31 mouse cellular contexts compared by ENCODE assay signal in genomic region chr1:33495586-33495985, GRCm38 (mm10).
DNase-seq lines count a peak whose midpoint lies in the region; ATAC-seq and TF ChIP-seq lines count a peak whose summit lies in the region.
"Had no signal": no experiment of that assay in that cellular context is flagged by ENCODE, and none has a peak within 500 bp of the region (broad histone marks: within the 10 kb centered on the region; RNA-seq: fewer than 3 reads in every experiment).

No protein-coding gene starts in this region.

- no peaks in the 10 kb centered on the region for H3K4me1 ChIP-seq in embryonic facial prominence, embryonic 14.5 days (ENCODE audit: control insufficient read depth, insufficient read depth, low read length)
- H3K4me1 ChIP-seq in embryonic facial prominence, embryonic 10.5 days: no peaks in the 10 kb centered on the region
- peaks cover 17% of the 10 kb centered on the region for H3K4me1 ChIP-seq in hindbrain, embryonic 13.5 days (replicated peaks)
- H3K4me1 ChIP-seq in hindbrain, embryonic 11.5 days (replicated peaks; ENCODE audit: control insufficient read depth, insufficient read depth, low read length): no peaks in the 10 kb centered on the region
- H3K4me1 ChIP-seq in midbrain, embryonic 11.5 days (ENCODE audit: control insufficient read depth, insufficient read depth, low read length): peaks cover 6% of the 10 kb centered on the region
- H3K4me1 ChIP-seq in midbrain, embryonic 16.5 days (ENCODE audit: control insufficient read depth, insufficient read depth, low read length): peaks cover 6% of the 10 kb centered on the region
- peaks cover 4% of the 10 kb centered on the region; the same call in 1 of the 2 replicates for H3K4me1 ChIP-seq in thymus, adult 2 months (replicated peaks; ENCODE audit: control insufficient read depth, insufficient read depth, low read length)
- H3K4me1 ChIP-seq: heart, embryonic 10.5 days; heart, embryonic 15.5 days; limb, embryonic 10.5 days; limb, embryonic 15.5 days had no signal

- no peak for TF ChIP-seq CTCF in thymus, adult 2 months (IDR thresholded peaks at IDR 0.05; ENCODE audit: borderline replicate concordance, control insufficient read depth, extremely low read depth, insufficient read depth, low read length, poor library complexity)

- H3K9me3 ChIP-seq in embryonic facial prominence, embryonic 14.5 days (ENCODE audit: control insufficient read depth, low read length): no peaks in the 10 kb centered on the region
- no peaks in the 10 kb centered on the region for H3K9me3 ChIP-seq in embryonic facial prominence, embryonic 10.5 days
- H3K9me3 ChIP-seq in hindbrain, embryonic 13.5 days: no peaks in the 10 kb centered on the region
- H3K9me3 ChIP-seq in hindbrain, embryonic 11.5 days (ENCODE audit: control insufficient read depth, low read length): no peaks in the 10 kb centered on the region
- H3K9me3 ChIP-seq in midbrain, embryonic 11.5 days (ENCODE audit: control insufficient read depth, low read length): no peaks in the 10 kb centered on the region
- no peaks in the 10 kb centered on the region for H3K9me3 ChIP-seq in midbrain, embryonic 16.5 days (replicated peaks; ENCODE audit: control insufficient read depth, low read length, poor library complexity, severe bottlenecking)
- H3K9me3 ChIP-seq: heart, embryonic 10.5 days; heart, embryonic 15.5 days; limb, embryonic 10.5 days; limb, embryonic 15.5 days; liver, embryonic 13.5 days; neural tube, embryonic 13.5 days had no signal

- 0 out of 2 replicates have a peak, but pooled peaks have one; percentile 13 for ATAC-seq in embryonic facial prominence, embryonic 14.5 days (ENCODE audit: low read depth)
- ATAC-seq in hindbrain, embryonic 13.5 days (ENCODE audit: low FRiP score): no peak
- ATAC-seq in hindbrain, embryonic 11.5 days (ENCODE audit: low FRiP score): no peak
- ATAC-seq in midbrain, embryonic 11.5 days (ENCODE audit: low FRiP score): no peak; the same call in 1 of the 2 replicates
- ATAC-seq in midbrain, embryonic 16.5 days: peak; percentile 28; the same call in 1 of the 2 replicates
- ATAC-seq: activated CD4-positive, CD25-positive, alpha-beta regulatory T cell, adult 4 months had no signal

- H3K4me2 ChIP-seq in embryonic facial prominence, embryonic 14.5 days (ENCODE audit: low read depth, low read length): no peak overlapping the region
- H3K4me2 ChIP-seq in hindbrain, embryonic 13.5 days: no peak overlapping the region
- no peak overlapping the region for H3K4me2 ChIP-seq in hindbrain, embryonic 11.5 days (replicated peaks; ENCODE audit: low read depth, low read length)
- H3K4me2 ChIP-seq in midbrain, embryonic 11.5 days: no peak overlapping the region
- H3K4me2 ChIP-seq in midbrain, embryonic 16.5 days (ENCODE audit: low read length): no peak overlapping the region
- H3K4me2 ChIP-seq: heart, embryonic 15.5 days; limb, embryonic 15.5 days; liver, embryonic 13.5 days; neural tube, embryonic 13.5 days had no signal

- 51% methylated on average over 3 of the region's 3 CpGs for WGBS in embryonic facial prominence, embryonic 14.5 days
- WGBS in embryonic facial prominence, embryonic 10.5 days: 81% methylated on average over 3 of the region's 3 CpGs
- 43% methylated on average over 3 of the region's 3 CpGs for WGBS in hindbrain, embryonic 13.5 days
- WGBS in hindbrain, embryonic 11.5 days: 74% methylated on average over 3 of the region's 3 CpGs
- WGBS in midbrain, embryonic 11.5 days: 61% methylated on average over 3 of the region's 3 CpGs
- WGBS in midbrain, embryonic 16.5 days: 26% methylated on average over 3 of the region's 3 CpGs
- 95% methylated on average over 3 of the region's 3 CpGs for WGBS in thymus, adult 2 months

- DNase-seq in embryonic facial prominence, embryonic 14.5 days (ENCODE audit: low spot score): no peak
- no peak for DNase-seq in embryonic facial prominence, embryonic 10.5 days (ENCODE audit: low spot score)
- no peak for DNase-seq in hindbrain, embryonic 11.5 days (ENCODE audit: low spot score)
- no peak for DNase-seq in midbrain, embryonic 11.5 days (ENCODE audit: low spot score, missing footprints)
- no peak for DNase-seq in thymus, adult 2 months
- DNase-seq in lung, postnatal 36 days: no peak
- DNase-seq: adrenal gland, adult 2 months; adrenal gland, postnatal 36 days; cerebellum, adult 2 months; cerebellum, postnatal 14 days; gastrocnemius, postnatal 10 days; heart, postnatal 36 days; kidney, adult 11 months; kidney, postnatal 14 days; layer of hippocampus, adult 9-11 months; liver, embryonic 13.5 days; lung, adult 2 months; lung, postnatal 10 days; right cerebral cortex, postnatal 4 days; thymus, postnatal 4 days had no signal

- H3K27ac ChIP-seq in embryonic facial prominence, embryonic 14.5 days (replicated peaks; ENCODE audit: low read depth, low read length): no peak overlapping the region
- no peak overlapping the region for H3K27ac ChIP-seq in embryonic facial prominence, embryonic 10.5 days (replicated peaks)
- peak overlapping the region; percentile 53 for H3K27ac ChIP-seq in hindbrain, embryonic 13.5 days
- H3K27ac ChIP-seq in hindbrain, embryonic 11.5 days (ENCODE audit: low read depth, low read length): no peak overlapping the region
- peak overlapping the region; percentile 40 for H3K27ac ChIP-seq in midbrain, embryonic 11.5 days (ENCODE audit: low read depth, low read length)
- peak overlapping the region; percentile 56 for H3K27ac ChIP-seq in midbrain, embryonic 16.5 days (ENCODE audit: low read length)
- H3K27ac ChIP-seq in thymus, adult 2 months (ENCODE audit: control insufficient read depth, insufficient read depth, low read length): no peak overlapping the region
- H3K27ac ChIP-seq: heart, embryonic 10.5 days; heart, embryonic 15.5 days; limb, embryonic 10.5 days; limb, embryonic 15.5 days; liver, embryonic 13.5 days; neural tube, embryonic 13.5 days; stomach, postnatal 0 days had no signal

- no peak overlapping the region for H3K4me3 ChIP-seq in embryonic facial prominence, embryonic 14.5 days (ENCODE audit: low read depth, low read length)
- no peak overlapping the region for H3K4me3 ChIP-seq in embryonic facial prominence, embryonic 10.5 days
- H3K4me3 ChIP-seq in hindbrain, embryonic 13.5 days: no peak overlapping the region
- no peak overlapping the region for H3K4me3 ChIP-seq in hindbrain, embryonic 11.5 days (ENCODE audit: low read depth, low read length)
- H3K4me3 ChIP-seq in midbrain, embryonic 11.5 days (ENCODE audit: low read depth, low read length): no peak overlapping the region
- H3K4me3 ChIP-seq in midbrain, embryonic 16.5 days (ENCODE audit: low read depth, low read length): no peak overlapping the region
- H3K4me3 ChIP-seq in thymus, adult 2 months (ENCODE audit: control insufficient read depth, insufficient read depth, low read length): no peak overlapping the region
- H3K4me3 ChIP-seq: heart, embryonic 10.5 days; heart, embryonic 15.5 days; limb, embryonic 10.5 days; limb, embryonic 15.5 days; liver, embryonic 13.5 days; myocyte; neural tube, embryonic 13.5 days had no signal

- TF ChIP-seq POLR2A in thymus, adult 2 months (IDR thresholded peaks at IDR 0.05; ENCODE audit: control insufficient read depth, extremely low read depth, insufficient read depth, low read length, poor library complexity): no peak

- no peaks in the 10 kb centered on the region for H3K36me3 ChIP-seq in embryonic facial prominence, embryonic 14.5 days (ENCODE audit: control insufficient read depth, insufficient read depth, low read length)
- H3K36me3 ChIP-seq in embryonic facial prominence, embryonic 10.5 days (replicated peaks): no peaks in the 10 kb centered on the region
- H3K36me3 ChIP-seq in hindbrain, embryonic 13.5 days: no peaks in the 10 kb centered on the region
- H3K36me3 ChIP-seq in hindbrain, embryonic 11.5 days (ENCODE audit: control insufficient read depth, insufficient read depth, low read length): no peaks in the 10 kb centered on the region
- no peaks in the 10 kb centered on the region for H3K36me3 ChIP-seq in midbrain, embryonic 11.5 days (ENCODE audit: control insufficient read depth, insufficient read depth, low read length)
- H3K36me3 ChIP-seq in midbrain, embryonic 16.5 days (ENCODE audit: control insufficient read depth, insufficient read depth, low read length): no peaks in the 10 kb centered on the region
- H3K36me3 ChIP-seq in thymus, adult 2 months (ENCODE audit: control insufficient read depth, insufficient read depth, low read length): no peaks in the 10 kb centered on the region
- H3K36me3 ChIP-seq: heart, embryonic 10.5 days; heart, embryonic 15.5 days; limb, embryonic 10.5 days; limb, embryonic 15.5 days; liver, embryonic 13.5 days; neural tube, embryonic 13.5 days had no signal

- H3K27me3 ChIP-seq in embryonic facial prominence, embryonic 14.5 days (replicated peaks; ENCODE audit: control insufficient read depth, insufficient read depth, low read length): no peaks in the 10 kb centered on the region
- H3K27me3 ChIP-seq in embryonic facial prominence, embryonic 10.5 days (replicated peaks; ENCODE audit: low read depth, poor library complexity, severe bottlenecking): no peaks in the 10 kb centered on the region
- no peaks in the 10 kb centered on the region for H3K27me3 ChIP-seq in hindbrain, embryonic 13.5 days
- H3K27me3 ChIP-seq in hindbrain, embryonic 11.5 days (ENCODE audit: control insufficient read depth, insufficient read depth, low read length): no peaks in the 10 kb centered on the region
- no peaks in the 10 kb centered on the region for H3K27me3 ChIP-seq in midbrain, embryonic 11.5 days (ENCODE audit: control insufficient read depth, insufficient read depth, low read length)
- H3K27me3 ChIP-seq in midbrain, embryonic 16.5 days (ENCODE audit: control insufficient read depth, insufficient read depth, low read depth, low read length): no peaks in the 10 kb centered on the region
- H3K27me3 ChIP-seq in thymus, adult 2 months (ENCODE audit: control insufficient read depth, insufficient read depth, low read length): no peaks in the 10 kb centered on the region
- H3K27me3 ChIP-seq: CH12.LX; heart, embryonic 15.5 days; limb, embryonic 15.5 days; liver, embryonic 13.5 days; neural tube, embryonic 13.5 days had no signal

- H3K9ac ChIP-seq in embryonic facial prominence, embryonic 14.5 days (ENCODE audit: low read depth, low read length): no peak overlapping the region
- no peak overlapping the region for H3K9ac ChIP-seq in hindbrain, embryonic 13.5 days
- no peak overlapping the region for H3K9ac ChIP-seq in hindbrain, embryonic 11.5 days (ENCODE audit: low read depth, low read length)
- no peak overlapping the region for H3K9ac ChIP-seq in midbrain, embryonic 11.5 days (ENCODE audit: low read length)
- H3K9ac ChIP-seq in midbrain, embryonic 16.5 days (ENCODE audit: low read depth, low read length): no peak overlapping the region
- H3K9ac ChIP-seq: heart, embryonic 15.5 days; limb, embryonic 15.5 days; liver, embryonic 13.5 days; neural tube, embryonic 13.5 days had no signal

Comparison
In these comparisons a context has a peak if more than half of its experiments do, and no peak if none do; other contexts are left out.
1. ATAC-seq: peak in embryonic facial prominence, embryonic 14.5 days (single experiment) and midbrain, embryonic 16.5 days (single experiment); none in hindbrain, embryonic 13.5 days (single experiment), hindbrain, embryonic 11.5 days (single experiment) and midbrain, embryonic 11.5 days (single experiment).
2. H3K27ac ChIP-seq: peak in hindbrain, embryonic 13.5 days (single experiment), midbrain, embryonic 11.5 days (single experiment) and midbrain, embryonic 16.5 days (single experiment); none in embryonic facial prominence, embryonic 14.5 days (single experiment), embryonic facial prominence, embryonic 10.5 days (single experiment), hindbrain, embryonic 11.5 days (single experiment) and thymus, adult 2 months (single experiment).